Mouse (Mus musculus) liver, adult (tissue): ENCODE results near the gene F12.

Experiments used
- GATA4 ChIP-seq: IDR thresholded peaks from 2 replicates; pipeline ENCODE4 v1.6.1; 2014; ENCODE audit warnings: mild to moderate bottlenecking, low read length; ENCODE audit not compliant: insufficient replicate concordance

Gene F12

DNA sequence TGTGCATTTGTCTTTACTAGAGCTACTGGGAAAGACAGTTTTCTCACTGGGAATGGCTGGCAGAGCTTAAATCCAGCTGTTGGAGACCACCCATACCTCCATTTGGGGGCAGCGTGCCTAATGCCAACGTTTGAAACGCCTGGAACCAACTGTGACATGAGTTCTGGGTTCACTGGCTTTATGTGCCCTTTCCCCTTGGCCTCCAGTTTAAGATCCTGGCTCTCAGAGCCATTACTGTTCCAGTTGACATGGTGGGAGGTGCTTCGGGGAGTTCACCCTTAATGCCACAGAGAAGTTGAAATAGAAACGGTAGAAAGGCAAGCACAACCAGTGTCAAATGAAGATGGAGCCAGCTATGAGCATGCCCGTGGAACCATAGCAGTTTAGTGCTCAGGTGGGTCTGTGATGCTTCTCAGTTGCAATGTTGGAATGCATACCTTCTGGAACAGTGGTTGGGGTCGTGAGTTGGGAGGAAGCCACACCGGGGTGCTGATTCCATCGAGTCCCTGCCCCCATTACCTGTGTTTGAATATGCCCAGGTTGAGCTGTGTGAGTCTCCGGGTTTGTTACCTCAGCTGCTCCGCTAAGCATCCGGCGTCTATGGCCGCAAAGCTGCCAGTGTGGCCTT lies 36.9 kb upstream of the F12 start:
- no peak for TF ChIP-seq GATA4

DNA sequence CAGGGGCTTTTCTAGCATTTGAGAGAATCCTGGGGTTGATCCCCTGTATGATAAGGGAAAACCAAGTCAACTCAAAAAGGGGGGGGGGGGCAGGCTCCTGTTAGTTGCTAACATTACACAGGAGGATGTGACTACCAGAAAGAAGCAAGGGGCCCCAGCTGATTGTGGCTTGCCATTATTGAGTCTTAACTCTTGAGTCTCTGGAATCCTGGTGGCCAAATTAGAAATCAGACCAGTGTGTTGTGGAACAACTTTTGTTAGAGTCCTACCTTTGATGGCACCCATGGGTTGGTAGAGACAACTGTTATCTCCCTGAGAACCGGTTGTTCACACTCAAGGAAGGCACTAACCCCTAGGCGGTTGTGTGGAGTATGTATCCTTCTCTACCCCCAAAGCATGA lies 36.4 kb upstream of the F12 start:
- TF ChIP-seq GATA4, result no peak

DNA sequence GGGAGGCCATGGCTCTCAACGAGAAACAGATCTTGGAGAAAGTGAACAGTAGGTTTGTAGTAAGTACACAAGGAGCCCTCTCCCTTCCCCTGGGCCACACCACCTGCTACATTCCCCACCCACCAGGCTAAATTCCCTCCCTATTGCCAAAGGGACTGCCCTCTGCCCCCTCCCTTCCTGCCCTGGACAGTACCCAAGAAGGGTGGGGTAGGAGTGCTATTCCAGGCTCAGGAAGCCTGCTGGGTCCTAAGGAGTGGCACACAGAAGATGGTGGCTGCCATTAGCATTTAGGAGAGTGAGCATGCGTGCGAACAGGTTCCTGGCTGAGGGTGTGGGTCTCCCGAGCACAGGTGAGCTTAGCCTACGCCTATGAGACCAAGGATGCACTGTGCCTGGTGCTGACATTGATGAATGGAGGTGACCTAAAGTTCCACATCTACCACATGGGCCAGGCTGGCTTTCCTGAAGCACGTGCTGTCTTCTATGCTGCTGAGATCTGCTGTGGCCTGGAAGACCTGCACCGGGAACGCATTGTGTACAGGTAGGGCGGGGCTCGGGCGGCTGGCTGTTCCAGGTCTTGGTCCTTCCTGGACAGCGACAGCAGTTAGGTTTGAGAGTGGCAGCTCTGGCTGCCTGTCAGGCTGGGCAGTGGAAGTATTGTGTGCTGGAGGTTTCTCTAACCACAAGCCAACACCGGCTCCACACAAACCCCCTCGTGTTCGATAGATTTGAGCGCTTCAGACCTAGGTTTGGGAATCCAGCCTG lies 25.4 kb upstream of the F12 start:
- no peak for TF ChIP-seq GATA4

DNA sequence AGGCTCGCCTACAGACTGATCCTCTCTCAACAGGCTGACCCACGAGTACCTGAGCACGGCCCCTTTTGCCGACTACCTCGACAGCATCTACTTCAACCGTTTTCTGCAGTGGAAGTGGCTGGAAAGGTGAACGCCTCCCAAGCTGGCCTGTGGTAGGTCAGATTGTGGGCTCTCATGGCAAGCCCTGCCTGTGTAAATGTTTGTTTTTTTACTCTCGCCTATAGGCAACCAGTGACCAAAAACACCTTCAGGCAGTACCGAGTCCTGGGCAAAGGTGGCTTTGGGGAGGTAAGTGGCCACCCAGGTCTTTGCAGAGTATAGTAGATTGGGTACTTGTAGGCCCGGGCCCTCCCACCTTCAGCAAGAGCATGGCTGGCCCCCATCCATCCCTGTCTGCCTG lies 24.7 kb upstream of the F12 start:
- no peak for TF ChIP-seq GATA4

DNA sequence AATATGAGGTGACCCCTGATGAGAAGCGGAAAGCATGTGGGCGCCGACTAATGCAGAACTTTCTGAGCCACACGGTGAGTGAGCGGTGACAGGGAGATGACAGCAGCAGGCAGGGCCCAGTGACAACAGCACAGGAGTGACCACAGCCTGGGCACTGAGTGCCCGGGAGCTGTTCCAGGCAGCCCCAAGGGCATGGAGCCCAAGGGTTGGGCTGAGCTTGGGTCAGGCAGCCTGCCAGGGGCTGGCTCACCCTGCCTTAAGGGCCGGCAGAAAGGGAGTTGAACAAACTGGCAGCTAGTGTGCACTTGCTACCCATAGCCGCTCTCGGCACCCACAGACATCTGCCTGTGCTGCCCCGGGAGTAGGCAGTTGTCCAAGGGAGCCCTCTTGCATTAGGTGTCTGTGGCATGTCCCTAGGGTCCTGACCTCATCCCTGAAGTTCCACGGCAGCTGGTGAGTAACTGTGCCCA lies 24.0 kb upstream of the F12 start:
- no peak for TF ChIP-seq GATA4

DNA sequence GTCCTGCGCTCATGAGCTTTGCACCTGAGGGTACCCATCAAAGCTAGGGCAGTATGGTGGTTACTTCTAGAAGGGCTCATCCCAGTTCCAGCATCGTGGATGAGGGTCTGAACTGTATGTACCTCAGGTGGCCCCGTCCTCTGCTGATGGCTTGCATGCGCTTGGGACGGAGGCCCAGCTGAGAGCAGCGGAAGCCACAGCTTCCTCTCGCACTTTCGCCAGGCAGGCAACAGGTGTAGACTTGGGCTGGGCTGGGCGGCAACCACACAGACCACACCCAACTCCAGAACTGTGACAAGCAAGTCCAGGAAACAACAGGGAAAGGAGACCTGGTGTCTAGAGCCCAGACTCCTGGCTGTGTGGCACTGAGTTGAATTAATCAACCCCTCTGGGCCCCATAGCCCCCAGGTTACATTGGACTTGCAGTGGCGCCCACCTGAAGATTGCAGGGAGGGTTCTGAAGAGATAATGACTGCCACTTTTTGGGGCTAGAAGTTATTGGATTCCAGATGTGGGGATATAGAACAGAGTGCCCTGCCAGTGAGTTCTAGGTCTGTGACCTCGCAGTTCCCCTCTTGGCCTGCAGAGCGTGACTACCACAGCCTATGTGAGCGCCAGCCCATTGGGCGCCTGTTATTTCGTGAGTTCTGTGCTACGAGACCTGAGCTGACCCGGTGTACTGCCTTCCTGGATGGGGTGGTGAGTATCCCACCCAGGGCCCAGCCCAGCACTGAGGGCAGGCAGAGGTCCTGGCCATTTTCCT lies 23.3 kb upstream of the F12 start:
- no peak for TF ChIP-seq GATA4

DNA sequence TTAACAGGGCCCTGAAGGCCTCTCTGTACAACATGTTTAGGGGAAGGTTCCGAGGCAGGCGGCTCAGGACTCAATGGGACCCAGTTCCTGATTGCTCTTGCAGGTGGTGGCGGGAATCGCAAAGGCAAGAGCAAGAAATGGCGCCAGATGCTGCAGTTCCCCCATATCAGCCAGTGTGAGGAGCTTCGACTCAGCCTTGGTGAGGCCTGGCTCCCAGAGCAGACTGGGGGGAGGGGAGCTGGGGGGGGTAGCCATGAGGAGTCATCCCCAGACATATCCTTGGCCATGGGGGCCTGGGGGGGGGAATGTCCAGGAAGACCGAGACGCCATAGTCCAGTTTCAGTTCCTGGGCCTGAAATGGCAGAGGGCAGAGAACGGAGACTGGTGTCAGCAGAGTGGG lies 22.6 kb upstream of the F12 start:
- TF ChIP-seq GATA4, result no peak

DNA sequence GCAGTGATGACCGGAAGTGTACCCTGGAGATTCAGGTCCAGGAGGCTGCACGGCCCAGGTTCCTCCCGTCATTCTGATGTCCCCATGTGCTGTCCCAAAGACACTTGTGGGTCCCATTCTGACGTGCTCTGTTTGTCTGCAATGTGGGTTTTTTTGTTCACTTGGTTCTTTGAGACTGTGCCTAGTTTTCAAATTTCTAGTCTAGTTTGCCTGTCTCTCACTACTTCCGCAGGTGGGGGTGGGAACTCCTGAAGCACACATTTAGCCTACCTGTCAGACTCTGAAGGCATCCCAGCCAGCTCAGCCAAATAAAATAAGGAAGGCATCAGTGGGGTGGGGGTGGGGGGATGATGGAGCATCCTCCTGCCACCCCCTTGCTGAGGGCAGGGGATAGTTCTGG lies 21.5 kb upstream of the F12 start:
- no peak for TF ChIP-seq GATA4

DNA sequence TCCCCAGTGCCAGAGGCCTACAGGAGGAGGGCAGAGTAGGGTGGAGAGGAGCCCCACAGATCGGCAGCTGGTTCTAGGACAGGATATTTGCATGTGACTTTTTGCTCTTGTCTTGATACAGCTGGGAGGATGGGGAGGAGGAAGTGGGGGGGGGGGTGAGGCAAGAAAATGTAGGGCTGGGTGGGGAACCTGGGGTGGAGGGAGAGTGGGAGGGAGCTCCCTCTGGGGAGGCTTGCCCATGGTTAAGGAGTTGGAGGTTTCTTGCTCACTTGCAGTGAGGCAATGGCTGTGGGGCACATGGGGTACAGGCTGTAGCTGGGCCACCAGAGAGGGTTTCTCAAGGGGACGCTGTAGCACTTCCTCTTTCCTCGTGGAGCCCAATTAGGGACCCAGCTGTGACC lies 20.9 kb upstream of the F12 start:
- TF ChIP-seq GATA4, result no peak

DNA sequence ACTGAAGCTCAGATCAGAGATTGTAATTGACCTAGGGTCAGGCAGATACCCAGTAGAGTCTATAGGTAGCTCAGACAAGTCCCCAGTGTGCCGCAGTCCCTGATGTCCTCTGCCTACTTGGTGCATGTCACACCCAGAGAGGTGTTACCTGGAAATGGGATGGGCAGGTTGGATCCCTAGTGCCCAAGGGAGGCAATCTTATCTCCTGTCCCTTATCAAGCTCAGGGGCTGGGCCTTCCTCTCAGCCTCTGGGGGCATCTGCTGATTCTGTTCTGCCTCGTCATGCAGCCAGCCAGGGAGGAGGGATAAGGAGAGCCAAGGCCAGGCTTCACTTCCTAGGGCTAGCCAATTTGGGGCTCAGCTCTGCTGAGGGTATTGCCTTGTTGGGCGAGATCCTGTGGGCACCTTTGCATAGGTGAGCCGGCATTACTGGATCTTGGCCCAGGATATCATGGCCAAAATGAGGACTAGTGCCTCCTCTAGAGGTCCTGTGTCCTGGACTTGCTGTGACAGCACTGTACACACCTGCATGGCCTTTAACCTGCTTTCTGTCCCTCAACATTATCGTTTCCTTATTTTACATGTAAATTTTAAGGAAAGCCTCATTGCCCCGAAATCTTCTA lies 20.0 kb upstream of the F12 start:
- TF ChIP-seq GATA4, result no peak

DNA sequence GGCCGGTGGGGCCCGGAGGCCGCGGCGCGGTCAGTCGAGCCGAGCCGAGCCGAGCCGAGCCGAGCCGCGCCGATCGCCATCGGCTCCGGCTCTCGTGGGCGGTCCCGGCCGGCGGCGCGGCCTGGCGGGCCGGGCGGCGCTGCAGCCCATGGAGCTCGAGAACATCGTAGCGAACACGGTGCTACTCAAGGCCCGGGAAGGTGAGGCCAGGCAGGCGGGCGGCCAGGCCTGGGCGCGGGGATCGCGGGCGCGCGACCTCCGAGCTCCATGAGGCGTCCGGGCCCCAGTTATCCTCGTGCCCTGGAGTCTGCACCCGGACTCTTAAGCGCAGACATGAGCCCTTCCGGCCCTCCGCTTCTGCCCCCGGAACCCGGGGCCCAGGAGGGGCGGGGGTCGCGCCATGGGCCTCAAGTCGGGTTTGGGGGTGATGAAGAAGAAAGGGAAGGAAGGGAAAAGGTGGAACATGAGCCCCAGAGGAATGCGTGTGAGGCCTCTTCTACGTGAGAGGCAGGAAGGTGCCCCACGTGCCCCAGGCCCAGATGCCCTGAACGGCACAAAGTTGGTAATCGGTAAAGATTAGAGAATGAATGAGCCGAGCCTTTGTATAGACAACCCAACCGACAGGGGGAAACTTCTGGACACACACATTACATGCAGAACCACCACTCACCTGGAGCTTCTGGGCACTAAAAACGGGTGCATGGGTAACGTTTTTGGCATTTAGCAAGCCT lies 18.9 kb upstream of the F12 start:
- no peak for TF ChIP-seq GATA4

DNA sequence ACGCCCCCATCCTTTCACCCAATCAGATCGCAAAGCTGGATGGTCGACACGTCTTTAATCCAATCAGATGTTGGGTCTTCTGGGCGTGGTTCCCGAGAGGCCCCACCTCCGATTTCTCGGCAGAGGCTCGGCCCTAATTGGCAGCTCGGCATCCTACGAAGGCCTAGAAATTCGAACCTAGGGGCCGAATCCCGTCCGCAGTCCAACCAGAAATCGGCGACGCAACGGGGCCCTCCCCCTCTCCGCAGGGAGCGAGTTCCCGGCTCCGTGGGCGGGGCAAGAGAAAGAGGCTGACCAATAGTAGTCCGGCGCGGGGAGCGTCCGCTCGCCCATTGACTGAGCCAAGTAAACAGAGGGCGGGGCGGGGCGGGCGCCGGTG lies 18.3 kb upstream of the F12 start, which contains the start of gene Grk6:
Gene Grk6 (plus strand): TSS at position 136 of the 379 bp plus-strand sequence.
- TF ChIP-seq GATA4, result no peak

DNA sequence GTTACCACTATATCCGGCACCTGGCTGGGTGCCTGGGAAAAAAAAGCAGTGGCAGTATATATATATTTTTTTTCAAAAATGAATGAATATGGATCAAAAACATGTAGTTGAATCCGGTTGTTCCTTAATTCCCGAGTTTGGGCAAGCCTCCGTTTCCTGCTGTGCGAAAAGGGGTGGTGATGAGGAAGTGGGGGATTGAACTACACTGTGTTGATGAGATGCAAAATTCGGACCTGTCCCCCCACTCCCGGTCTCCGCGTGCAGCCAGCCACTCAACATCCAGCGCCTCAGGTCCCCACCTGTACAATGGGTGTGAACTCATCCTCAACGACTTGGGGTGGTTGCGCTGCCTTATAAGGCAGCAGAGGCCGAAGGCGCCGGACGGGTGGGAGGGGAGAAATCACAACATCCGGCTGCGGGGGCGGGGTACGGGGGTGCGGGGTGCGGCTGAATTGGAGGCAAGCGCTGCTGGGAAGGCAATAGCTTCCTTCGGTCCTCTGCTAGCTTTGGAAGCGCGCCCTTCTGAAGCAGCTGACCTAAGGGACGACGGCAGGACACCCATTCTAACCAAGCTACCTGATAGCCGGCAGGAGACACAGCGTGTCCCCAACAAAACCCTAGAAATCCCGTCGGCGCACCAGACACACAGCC lies 17.8 kb upstream of the F12 start:
- no peak for TF ChIP-seq GATA4

DNA sequence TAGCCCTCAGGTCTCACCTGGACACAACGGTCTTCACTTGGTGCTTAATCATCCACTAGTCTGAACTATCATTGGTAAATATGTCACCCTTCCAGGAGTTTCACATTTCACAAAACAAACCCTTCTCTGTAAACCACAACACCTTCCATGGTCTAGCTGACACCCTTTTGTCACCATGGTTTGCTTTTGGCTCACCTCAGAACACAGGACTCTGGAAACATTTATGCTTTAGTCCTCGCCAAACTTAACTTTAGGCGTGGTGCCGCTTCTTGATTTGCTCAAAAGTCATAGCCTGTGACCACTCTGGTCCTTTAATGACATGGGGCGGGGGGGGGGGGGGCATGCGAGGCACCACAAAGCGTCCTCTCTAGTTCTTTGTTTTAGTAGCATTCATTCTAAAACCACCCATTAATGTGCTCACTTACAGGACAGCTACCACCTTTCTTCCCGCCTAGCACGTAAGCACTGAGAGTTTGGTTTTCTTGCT lies 17.2 kb upstream of the F12 start:
- no peak for TF ChIP-seq GATA4

DNA sequence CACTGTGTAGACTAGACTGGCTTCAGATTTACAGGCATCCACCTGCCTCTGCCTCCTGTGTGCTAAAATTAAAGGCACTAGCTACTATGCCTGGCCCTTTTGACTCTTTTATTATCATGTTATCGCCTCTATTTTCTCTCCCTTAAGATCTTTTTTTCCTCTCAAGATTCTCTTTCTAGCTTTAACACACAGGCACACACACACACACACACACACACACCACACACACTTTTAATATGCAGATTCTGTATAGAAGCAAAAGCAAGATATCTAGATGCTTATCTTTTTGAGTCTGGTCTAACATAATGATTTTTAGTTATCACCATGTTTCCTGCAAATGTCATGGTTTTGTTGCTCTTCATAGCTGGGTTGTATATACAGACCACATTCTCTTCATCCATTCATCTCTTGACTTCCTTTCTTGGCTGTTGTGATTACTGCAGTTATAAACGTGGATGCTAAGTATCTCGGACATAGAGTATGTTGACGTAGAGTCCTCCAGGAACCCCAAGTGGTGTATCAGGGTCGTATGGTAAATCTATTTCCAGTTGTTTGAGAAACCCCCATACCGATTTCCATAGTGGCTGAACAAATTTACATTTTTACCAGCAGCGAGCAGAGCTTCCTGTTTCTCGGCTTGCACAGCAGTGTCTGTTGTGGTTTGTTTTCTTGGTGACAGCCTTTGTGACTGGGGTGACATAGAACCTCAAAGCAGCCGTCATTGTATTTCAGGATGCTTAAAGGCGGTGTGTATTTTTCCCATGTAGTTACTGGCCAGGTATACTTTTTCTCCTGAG lies 5.5 kb upstream of the F12 start:
- no peak for TF ChIP-seq GATA4
